9 mouse cellular contexts compared by ENCODE assay signal in genomic region chr4:152351422-152352305, GRCm38 (mm10). TPM values are rescaled to one million over a fixed set of nuclear protein-coding genes. Genes with fewer than 3 reads are reported as not detected.
DNase-seq lines count a peak whose midpoint lies in the region; ATAC-seq and TF ChIP-seq lines count a peak whose summit lies in the region.
"Had no signal": no experiment of that assay in that cellular context is flagged by ENCODE, and none has a peak within 500 bp of the region (broad histone marks: within the 10 kb centered on the region; RNA-seq: fewer than 3 reads in every experiment).

No protein-coding gene starts in this region.

- no peaks in the 10 kb centered on the region for H3K9me3 ChIP-seq in lung, embryonic 14.5 days (ENCODE audit: low read depth, low read length)

- H3K4me2 ChIP-seq in lung, embryonic 14.5 days, result no peak overlapping the region

- H3K27ac ChIP-seq in left cerebral cortex, adult 2 months, result peak overlapping the region; percentile 91
- H3K27ac ChIP-seq in lung, embryonic 14.5 days (ENCODE audit: low read depth), result no peak overlapping the region
- H3K27ac ChIP-seq in heart, adult 2 months, result no peak overlapping the region

- TF ChIP-seq EP300 in heart, adult 2 months (IDR thresholded peaks at IDR 0.05; ENCODE audit: insufficient read depth, low read depth, low read length), result no peak

- peak in 1 of 2 experiments; percentile 23 for DNase-seq in left cerebral cortex, adult 2 months (ENCODE audit: extremely low spot score in 1 of 2, low spot score in 2 of 2)
- DNase-seq in left cerebral cortex, postnatal 14 days (ENCODE audit: low spot score in 2 of 2), result no peak
- DNase-seq in embryo, embryonic 11 days, result peak; percentile 57
- peak; percentile 64 for DNase-seq in lung, embryonic 14.5 days
- peak; percentile 58 for DNase-seq in retina, embryonic 14.5 days (ENCODE audit: low spot score)
- no peak for DNase-seq in heart, adult 2 months
- DNase-seq in thymus, adult 18-20 months, result no peak
- no peak for DNase-seq in spleen, adult 18-20 months

- no peak overlapping the region for H3K4me3 ChIP-seq in left cerebral cortex, adult 2 months
- H3K4me3 ChIP-seq in lung, embryonic 14.5 days (ENCODE audit: low read depth, low read length), result no peak overlapping the region
- H3K4me3 ChIP-seq in heart, adult 2 months, result no peak overlapping the region
- H3K4me3 ChIP-seq: erythroblast, embryonic 14.5 days had no signal

- H3K27me3 ChIP-seq in lung, embryonic 14.5 days (ENCODE audit: insufficient read depth, low read length), result peaks cover 19% of the 10 kb centered on the region
- H3K27me3 ChIP-seq in heart, adult 2 months (ENCODE audit: control insufficient read depth, insufficient read depth, low read length), result no peaks in the 10 kb centered on the region

- no peaks in the 10 kb centered on the region for H3K4me1 ChIP-seq in lung, embryonic 14.5 days (ENCODE audit: insufficient read depth)
- no peaks in the 10 kb centered on the region for H3K4me1 ChIP-seq in heart, adult 2 months (ENCODE audit: control insufficient read depth, insufficient read depth, low read length)

- H3K9ac ChIP-seq in lung, embryonic 14.5 days, result no peak overlapping the region
- no peak overlapping the region for H3K9ac ChIP-seq in heart, adult 2 months (ENCODE audit: low read depth, low read length)

- WGBS in lung, embryonic 14.5 days, result 8% methylated on average over 14 of the region's 14 CpGs
- 15% methylated on average over 14 of the region's 14 CpGs for WGBS in heart, adult 2 months

- TF ChIP-seq POLR2A in heart, adult 2 months (IDR thresholded peaks at IDR 0.05; ENCODE audit: insufficient read depth, low read depth, low read length), result no peak

- intact Hi-C loops in left cerebral cortex, adult 2 months (cut with DNase I), result loop anchor here (5.0 kb wide), 1 partner anchor 41 kb away; no protein-coding TSS in a partner anchor
- intact Hi-C loops in left cerebral cortex, postnatal 14 days (cut with DNase I), result no loop called here
- intact Hi-C loops in heart, adult 2 months (cut with DNase I), result no loop called here

- H3K36me3 ChIP-seq in lung, embryonic 14.5 days (ENCODE audit: insufficient read depth), result no peaks in the 10 kb centered on the region
- no peaks in the 10 kb centered on the region for H3K36me3 ChIP-seq in heart, adult 2 months (ENCODE audit: control insufficient read depth, insufficient read depth, low read length)

- TF ChIP-seq CTCF in left cerebral cortex, adult 2 months (IDR thresholded peaks at IDR 0.05), result no peak; the same call in 1 of the 2 replicates
- TF ChIP-seq CTCF in lung, embryonic 14.5 days (IDR thresholded peaks at IDR 0.05; ENCODE audit: low read depth), result no peak
- TF ChIP-seq CTCF in heart, adult 2 months (IDR thresholded peaks at IDR 0.05), result no peak

- no peaks in the 10 kb centered on the region for H3K79me2 ChIP-seq in heart, adult 2 months (replicated peaks; ENCODE audit: control insufficient read depth, insufficient read depth, low read length)

- no peak; the same call in 1 of the 2 replicates for ATAC-seq in lung, embryonic 14.5 days (ENCODE audit: insufficient read depth)

RNA-seq across cellular contexts. Expression of gene Chd5, which starts 13.2 kb away (rescaled TPM):
- 100 to 1,000 TPM; 176 to 194 TPM for total RNA-seq in left cerebral cortex, adult 2 months (2021)
- total RNA-seq in left cerebral cortex, postnatal 14 days (2021), result 100 to 1,000 TPM; 160 to 177 TPM
- 0.03 and 0.07 TPM in 2 replicates for polyA plus RNA-seq in lung, embryonic 14.5 days (2014; fragmentation: Nextera tagmentation; extraction: Ambion mirVana)
- total RNA-seq in heart, adult 2 months (2021), result under 1 TPM; 0.13 to 0.48 TPM
- polyA plus RNA-seq in heart, adult 2 months (2012; rRNA removed), result 0.18 and 0.29 TPM in 2 replicates

RNA-seq across cellular contexts. Expression of gene Rpl22, which starts 26.1 kb away (rescaled TPM):
- total RNA-seq in left cerebral cortex, adult 2 months (2021), result 100 to 1,000 TPM; 171 to 172 TPM
- total RNA-seq in left cerebral cortex, postnatal 14 days (2021), result 100 to 1,000 TPM; 182 to 187 TPM
- 428 and 464 TPM in 2 replicates for polyA plus RNA-seq in lung, embryonic 14.5 days (2014; fragmentation: Nextera tagmentation; extraction: Ambion mirVana)
- 100 to 1,000 TPM; 242 to 276 TPM for total RNA-seq in heart, adult 2 months (2021)
- polyA plus RNA-seq in heart, adult 2 months (2012; rRNA removed), result 40.9 and 76.8 TPM in 2 replicates

RNA-seq across cellular contexts. Expression of gene Rnf207, which starts 32.9 kb away (rescaled TPM):
- total RNA-seq in left cerebral cortex, adult 2 months (2021), result 10 to 100 TPM; 17.0 to 18.6 TPM
- 1 to 10 TPM; 5.3 to 7.4 TPM for total RNA-seq in left cerebral cortex, postnatal 14 days (2021)
- polyA plus RNA-seq in lung, embryonic 14.5 days (2014; fragmentation: Nextera tagmentation; extraction: Ambion mirVana), result 0.36 and 0.65 TPM in 2 replicates
- 10 to 100 TPM; 34.5 to 47.7 TPM for total RNA-seq in heart, adult 2 months (2021)
- polyA plus RNA-seq in heart, adult 2 months (2012; rRNA removed), result 155 and 167 TPM in 2 replicates

RNA-seq across cellular contexts. Expression of gene Icmt, which starts 54.6 kb away (rescaled TPM):
- 10 to 100 TPM; 49.8 to 54.3 TPM for total RNA-seq in left cerebral cortex, adult 2 months (2021)
- total RNA-seq in left cerebral cortex, postnatal 14 days (2021), result 10 to 100 TPM; 43.1 to 45.0 TPM
- polyA plus RNA-seq in lung, embryonic 14.5 days (2014; fragmentation: Nextera tagmentation; extraction: Ambion mirVana), result 31.2 and 31.8 TPM in 2 replicates
- 10 to 100 TPM; 26.4 to 28.2 TPM for total RNA-seq in heart, adult 2 months (2021)
- polyA plus RNA-seq in heart, adult 2 months (2012; rRNA removed), result 17.7 and 27.2 TPM in 2 replicates

Comparison
In these comparisons a context has a peak if more than half of its experiments do, and no peak if none do; other contexts are left out.
1. DNase-seq: peak in embryo, embryonic 11 days (single experiment), lung, embryonic 14.5 days (single experiment) and retina, embryonic 14.5 days (single experiment); none in left cerebral cortex, postnatal 14 days (0 of 2), heart, adult 2 months (0 of 2), thymus, adult 18-20 months (0 of 2) and spleen, adult 18-20 months (0 of 2).
2. RNA of gene Chd5, which starts 13.2 kb away (total RNA-seq): 176 to 194 TPM in left cerebral cortex, adult 2 months and 160 to 177 TPM in left cerebral cortex, postnatal 14 days; 0.13 to 0.48 TPM in heart, adult 2 months; every median in the first group is over 100 times any median in the second.